Mouse (Mus musculus) heart, embryonic 14.5 days (tissue): ENCODE data around the gene Isg20l2. TPM values are rescaled to one million over a fixed set of nuclear protein-coding genes. Genes with fewer than 3 reads are reported as not detected.
"Not testable (repeated sequence)": the region's sequence is repeated elsewhere in the genome, so short reads cannot be mapped to it uniquely, and the experiment has no call there.

Experiments used
- ATAC-seq: fragments of 200-750 bp; cut with Nextera tagmentation; 2 replicates; pipeline ENCODE4 v1.8.0; 2017; ENCODE audit warnings: low read depth, moderate TSS enrichment; ENCODE audit not compliant: insufficient number of reproducible peaks, insufficient read depth, low FRiP score
- H3K27ac ChIP-seq, 2 experiments: fragments of 200-500 bp in 1 of 2; fragments of 300-500 bp in 1 of 2; sonication (generic) in 1 of 2; replicated peaks in 1 of 2; 2 replicates each; pipeline ENCODE4 v1.5.1; 2012 to 2014; ENCODE audit warnings: low read depth in 2 of 2, low read length in 2 of 2, control low read depth in 1 of 2, mild to moderate bottlenecking in 1 of 2, mixed read lengths in 1 of 2; ENCODE audit not compliant: control insufficient read depth in 1 of 2, insufficient read depth in 1 of 2
- H3K27me3 ChIP-seq: fragments of 300-500 bp; sonication (generic); 2 replicates; pipeline ENCODE4 v1.6.1; 2014; ENCODE audit warnings: mild to moderate bottlenecking, low read length, control low read depth; ENCODE audit not compliant: control insufficient read depth, insufficient read depth
- H3K36me3 ChIP-seq: fragments of 300-500 bp; sonication (generic); 2 replicates; pipeline ENCODE4 v1.6.1; 2014; ENCODE audit warnings: mild to moderate bottlenecking, control low read depth, low read length, mixed read lengths; ENCODE audit not compliant: control insufficient read depth, insufficient read depth
- H3K4me1 ChIP-seq, 2 experiments: fragments of 200-500 bp in 1 of 2; fragments of 300-500 bp in 1 of 2; sonication (generic) in 1 of 2; 2 replicates each; pipeline ENCODE4 v1.6.1; 2012 to 2014; ENCODE audit warnings: low read length in 2 of 2, control low read depth in 1 of 2, mixed read lengths in 1 of 2; ENCODE audit not compliant: control insufficient read depth in 2 of 2, insufficient read depth in 2 of 2
- H3K4me2 ChIP-seq: fragments of 300-500 bp; sonication (generic); 2 replicates; pipeline ENCODE4 v1.6.1; 2014; ENCODE audit warnings: mild to moderate bottlenecking, low read length
- H3K4me3 ChIP-seq, 2 experiments: fragments of 200-500 bp in 1 of 2; fragments of 300-500 bp in 1 of 2; sonication (generic) in 1 of 2; 2 replicates each; pipeline ENCODE4 v1.5.1; 2012 to 2014; ENCODE audit warnings: low read length in 2 of 2, mild to moderate bottlenecking in 2 of 2, control low read depth in 1 of 2, low read depth in 1 of 2, moderate library complexity in 1 of 2; ENCODE audit not compliant: control insufficient read depth in 1 of 2, insufficient read depth in 1 of 2
- H3K9ac ChIP-seq: fragments of 300-500 bp; sonication (generic); 2 replicates; pipeline ENCODE4 v1.6.1; 2014; ENCODE audit warnings: mild to moderate bottlenecking, low read length
- H3K9me3 ChIP-seq: fragments of 300-500 bp; sonication (generic); 2 replicates; pipeline ENCODE4 v1.6.1; 2016; ENCODE audit warnings: low read length, control low read depth; ENCODE audit not compliant: control insufficient read depth
- whole genome bisulfite sequencing: fragments of 180-500 bp; shearing (Covaris S2); extraction: QIAGEN DNeasy Blood & Tissue Kit; methylation state at CpG from one replicate; pipeline ENCODE4 v1.1.7; 2014; 5-methylcytosine and 5-hydroxymethylcytosine counted together
- polyA plus RNA-seq: library from polyadenylated mRNA; unstranded; fragments of >200 nt; fragmentation: Nextera tagmentation; extraction: Ambion mirVana; gene quantifications from 2 replicates; pipeline ENCODE4 v1.2.1, GENCODE M21; 2014

Gene Isg20l2
- polyA plus RNA-seq: 18.5 and 19.3 TPM in 2 replicates

DNA sequence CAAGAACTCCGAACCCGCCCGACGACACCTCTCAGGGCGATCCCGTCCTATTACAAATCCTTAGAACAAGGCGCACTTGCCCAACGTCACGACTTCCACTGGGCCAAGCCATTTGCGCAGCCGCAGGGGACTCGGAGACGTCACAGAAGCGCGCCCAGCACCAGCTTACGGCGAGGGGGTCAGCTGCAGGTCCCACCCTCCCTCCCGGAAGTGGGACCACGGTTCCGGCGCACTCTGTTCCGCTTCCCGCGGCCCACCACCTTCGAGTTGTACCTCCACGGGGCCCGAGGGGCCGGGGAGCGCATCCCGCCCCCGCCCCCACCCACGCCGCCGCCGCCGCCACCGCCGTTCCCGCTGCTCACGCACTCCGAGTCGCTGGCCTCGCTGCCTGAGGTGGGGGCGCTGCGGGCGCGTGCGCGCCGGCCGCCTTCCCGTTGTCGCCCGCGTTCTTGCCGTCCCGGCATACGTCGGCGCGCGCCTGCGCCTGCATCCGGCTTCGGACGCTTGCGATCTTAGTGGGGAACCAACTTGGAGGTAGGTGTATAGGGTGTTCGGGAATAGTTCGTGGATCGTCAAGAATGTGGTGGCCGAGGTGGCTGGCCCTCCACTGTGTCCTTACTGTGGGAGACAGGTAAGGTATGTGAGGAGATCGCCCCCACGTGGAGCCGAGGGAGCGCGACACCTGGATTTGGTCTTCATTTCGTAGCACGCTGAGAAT, at the start of gene Isg20l2, which contains the start of gene Rrnad1:
TSS of gene Isg20l2 (plus strand) at position 237 of the 718 bp plus-strand sequence.
TSS of gene Rrnad1 (minus strand) at position 640 of the 718 bp plus-strand sequence.
- Histone ChIP-seq H3K4me3 (peak within 1 kb of the TSS; percentile 82 to 97), H3K9me3 (no peaks in the 10 kb centered on the region), H3K4me2 (peak within 1 kb of the TSS; percentile 87), H3K27me3 (no peaks in the 10 kb centered on the region), H3K9ac (peak within 1 kb of the TSS; percentile 96), H3K4me1 (peaks cover 3 to 13% of the 10 kb centered on the region in 2 experiments; a peak in 3 of 4 replicates), H3K27ac (peak within 1 kb of the TSS; percentile 72 to 90), H3K36me3 (peaks cover 63% of the 10 kb centered on the region)
- under 1% methylated on average over 63 of the region's 78 CpGs for WGBS
- peak; percentile 97 for ATAC-seq

DNA sequence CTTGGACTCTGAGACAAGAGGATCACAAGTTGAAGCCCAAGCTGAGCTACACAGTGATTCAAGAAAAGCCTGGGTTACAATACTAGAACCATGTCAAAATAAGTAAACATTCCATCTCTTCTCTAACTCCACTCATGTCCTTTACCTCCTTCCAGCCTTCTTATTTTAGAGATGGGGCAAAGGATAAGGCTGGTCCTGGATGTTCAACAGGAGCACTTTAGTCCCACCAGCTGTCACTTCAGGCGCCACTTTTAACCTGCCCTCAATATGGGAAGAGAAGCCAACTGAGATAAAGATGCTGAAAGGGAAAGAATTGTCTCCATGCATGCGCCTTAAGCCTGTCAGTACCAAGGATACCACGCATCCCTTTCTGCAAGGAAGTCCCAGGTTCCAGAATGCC, 45.8 kb upstream of the Isg20l2 start:
- Histone ChIP-seq H3K27ac (peak overlapping the region in 1 of 2 experiments; percentile 94; a peak in 1 of 4 replicates), H3K4me2 (peak overlapping the region; percentile 88), H3K9me3 (peaks cover 8% of the 10 kb centered on the region; the same call in 1 of the 2 replicates), H3K36me3 (peaks cover 17% of the 10 kb centered on the region), H3K27me3 (no peaks in the 10 kb centered on the region), H3K4me1 (peaks cover 2 to 12% of the 10 kb centered on the region in 2 experiments; a peak in 3 of 4 replicates), H3K9ac (peak overlapping the region; percentile 90), H3K4me3 (peak overlapping the region; percentile 84 to 93)
- WGBS: 0% methylated on average over 3 of the region's 3 CpGs
- ATAC-seq: no peak

DNA sequence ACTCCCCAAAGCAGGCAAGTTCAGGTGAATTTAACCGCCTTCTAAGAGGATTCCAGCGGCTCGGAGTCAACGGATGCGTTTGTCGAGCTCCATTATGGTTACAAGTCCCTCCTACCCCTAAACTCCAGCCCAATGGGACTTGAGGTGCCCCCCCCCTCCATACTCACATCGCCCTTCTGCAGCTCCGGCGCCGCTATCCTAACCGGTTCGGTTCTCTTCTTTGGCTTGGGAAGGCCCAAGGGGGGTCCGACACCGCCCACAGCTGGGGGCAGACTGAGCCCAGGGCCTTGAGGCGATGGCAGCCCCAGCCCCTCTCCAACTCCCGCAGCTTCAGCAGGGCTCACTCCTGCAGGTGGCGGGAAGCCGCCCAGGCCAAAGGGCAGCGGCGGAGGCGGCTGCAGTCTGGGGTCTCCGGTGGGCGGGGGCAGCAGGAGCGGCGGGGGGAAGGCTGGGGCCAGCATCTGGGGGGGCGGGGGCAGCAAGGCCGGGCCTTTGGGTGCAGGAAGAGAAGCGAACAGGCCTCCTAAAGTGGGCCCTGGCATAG, 45.3 kb upstream of the Isg20l2 start:
- Histone ChIP-seq H3K27ac (peak overlapping the region; percentile 92 to 94), H3K4me3 (peak overlapping the region; percentile 84 to 93), H3K27me3 (no peaks in the 10 kb centered on the region), H3K9me3 (peaks cover 8% of the 10 kb centered on the region; the same call in 1 of the 2 replicates), H3K36me3 (peaks cover 13% of the 10 kb centered on the region), H3K4me2 (peak overlapping the region; percentile 88), H3K9ac (peak overlapping the region; percentile 90), H3K4me1 (peaks cover 2 to 12% of the 10 kb centered on the region in 2 experiments; a peak in 3 of 4 replicates)
- WGBS: under 1% methylated on average over 27 of the region's 28 CpGs
- peak; percentile 0 for ATAC-seq

DNA sequence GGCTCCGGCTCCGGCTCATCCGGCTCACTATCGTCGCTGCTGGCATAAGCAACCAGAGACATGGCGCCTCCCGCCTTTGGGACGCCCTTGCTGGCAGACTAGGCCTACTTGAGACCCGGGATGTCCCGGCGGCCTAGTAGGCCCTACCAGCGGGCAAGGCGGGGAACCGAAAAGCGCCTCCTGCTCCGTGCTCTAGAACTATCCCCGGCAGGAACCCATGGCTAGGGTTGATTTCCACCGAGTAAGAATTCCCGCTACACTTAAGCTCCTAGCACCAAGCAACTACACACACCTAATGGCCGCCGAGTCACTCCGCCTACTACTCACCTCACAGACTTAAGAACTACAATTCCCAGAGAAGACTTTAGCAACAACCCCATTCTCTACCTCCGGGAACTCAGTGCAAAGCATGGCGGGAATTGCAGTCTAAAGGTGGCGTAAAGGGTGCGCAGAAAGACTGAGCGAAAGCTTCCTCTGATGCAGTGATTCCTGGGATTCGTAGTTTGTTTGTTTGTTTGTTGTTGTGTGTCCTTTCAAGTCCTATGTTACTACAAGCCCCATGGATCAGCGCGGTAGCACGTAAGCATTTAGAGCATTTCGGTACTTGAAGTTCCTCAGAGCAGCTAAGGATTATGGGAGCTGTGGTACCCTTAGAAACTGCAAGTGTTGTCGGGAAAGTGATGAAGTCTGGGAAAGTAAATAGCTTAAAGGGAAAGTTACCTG, 44.7 kb upstream of the Isg20l2 start, which contains the start of gene Prcc:
TSS of gene Prcc (minus strand) at position 328 of the 723 bp plus-strand sequence.
- Histone ChIP-seq H3K27me3 (no peaks in the 10 kb centered on the region), H3K4me1 (peaks cover 2 to 12% of the 10 kb centered on the region in 2 experiments; a peak in 3 of 4 replicates), H3K27ac (peak within 1 kb of the TSS; percentile 92 to 94), H3K4me3 (peak within 1 kb of the TSS; percentile 84 to 93), H3K9me3 (peaks cover 8% of the 10 kb centered on the region; the same call in 1 of the 2 replicates), H3K36me3 (peaks cover 6% of the 10 kb centered on the region), H3K9ac (peak within 1 kb of the TSS; percentile 90), H3K4me2 (peak within 1 kb of the TSS; percentile 88)
- peak; percentile 96 for ATAC-seq
- WGBS: under 1% methylated on average over 33 of the region's 33 CpGs

DNA sequence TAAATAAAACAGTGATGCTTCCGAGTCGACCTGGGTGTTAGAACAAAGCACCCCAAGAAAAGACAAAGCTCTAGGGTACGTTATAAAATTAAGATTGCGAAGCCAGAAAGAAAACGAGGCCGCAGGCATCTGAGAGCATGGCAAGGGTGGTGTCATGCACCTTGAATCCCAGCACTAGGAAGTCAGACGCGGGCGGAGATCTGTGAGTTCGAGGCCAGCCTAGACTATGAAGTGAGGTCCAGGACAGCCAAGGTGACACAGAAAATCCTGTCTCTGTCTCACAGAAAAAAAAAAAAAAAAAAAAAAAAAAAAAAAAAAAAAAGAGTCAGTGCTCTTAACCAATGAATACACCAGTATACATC, 44.1 kb upstream of the Isg20l2 start:
- peak overlapping the region; percentile 88 for H3K4me2 ChIP-seq
- no peaks in the 10 kb centered on the region for H3K27me3 ChIP-seq
- H3K9me3 ChIP-seq: peaks cover 8% of the 10 kb centered on the region; the same call in 1 of the 2 replicates
- 11% methylated on average over 10 of the region's 10 CpGs for WGBS
- H3K36me3 ChIP-seq: 0 out of 2 replicates have a peak, but pooled peaks cover 3% of the 10 kb centered on the region
- H3K4me3 ChIP-seq: peak overlapping the region; percentile 62 to 84
- H3K9ac ChIP-seq: no peak overlapping the region
- peak overlapping the region; percentile 33 to 37; a peak in 2 of 4 replicates for H3K27ac ChIP-seq
- peaks cover 2 to 12% of the 10 kb centered on the region in 2 experiments; a peak in 3 of 4 replicates for H3K4me1 ChIP-seq
- ATAC-seq: no peak

DNA sequence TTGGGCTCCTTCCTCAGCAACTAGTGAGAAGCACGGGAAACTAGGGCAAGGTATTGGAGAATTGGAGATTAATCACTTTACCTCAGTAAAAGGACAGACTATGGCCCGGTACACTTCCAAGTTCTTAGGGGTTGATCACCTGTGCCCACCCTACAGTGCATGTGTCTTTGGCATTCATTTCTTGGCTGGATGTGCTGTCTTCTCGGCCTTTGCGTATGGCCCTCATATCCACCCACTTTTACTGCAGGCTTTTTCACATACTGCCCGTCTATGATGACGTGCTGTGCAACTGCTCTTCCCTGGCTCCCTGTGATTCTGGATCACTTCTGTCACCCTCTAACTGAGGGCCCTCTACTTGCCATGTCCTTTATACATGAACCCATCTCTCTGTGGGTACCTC, 43.7 kb upstream of the Isg20l2 start:
- Histone ChIP-seq H3K36me3 (0 out of 2 replicates have a peak, but pooled peaks cover under 1% of the 10 kb centered on the region), H3K4me2 (peak overlapping the region; percentile 88), H3K9ac (no peak overlapping the region), H3K27ac (no peak overlapping the region), H3K9me3 (peaks cover 8% of the 10 kb centered on the region; the same call in 1 of the 2 replicates), H3K4me1 (peaks cover 2 to 12% of the 10 kb centered on the region in 2 experiments; a peak in 3 of 4 replicates), H3K27me3 (no peaks in the 10 kb centered on the region), H3K4me3 (peak overlapping the region in 1 of 2 experiments; percentile 84; a peak in 1 of 4 replicates)
- ATAC-seq: no peak
- 80% methylated on average over 6 of the region's 6 CpGs for WGBS

DNA sequence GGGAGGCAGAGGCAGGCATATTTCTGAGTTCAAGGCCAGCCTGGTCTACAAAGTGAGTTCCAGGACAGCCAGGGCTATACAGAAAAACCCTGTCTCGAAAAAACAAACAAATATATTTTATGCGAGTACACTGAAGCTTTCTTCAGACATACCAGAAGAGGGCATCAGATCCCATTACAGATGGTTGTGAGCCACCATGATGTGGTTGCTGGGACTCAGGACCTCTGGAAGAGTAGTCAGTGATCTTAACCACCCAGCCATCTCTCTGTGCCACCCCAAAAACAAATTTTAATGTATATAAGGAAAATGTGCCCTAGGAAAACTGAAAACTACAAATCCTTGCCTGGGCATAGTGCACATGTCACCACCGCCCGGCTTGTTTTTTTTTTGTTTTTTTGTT, 42.7 kb upstream of the Isg20l2 start:
- WGBS: 82% methylated on average over 4 of the region's 4 CpGs
- not testable (repeated sequence) for H3K4me2 ChIP-seq, H3K27ac ChIP-seq, H3K4me3 ChIP-seq, H3K9me3 ChIP-seq, H3K27me3 ChIP-seq, H3K36me3 ChIP-seq, H3K9ac ChIP-seq, ATAC-seq
- H3K4me1 ChIP-seq: peaks cover 2 to 12% of the 10 kb centered on the region in 2 experiments; a peak in 3 of 4 replicates
